Mouse (Mus musculus): ENCODE results near the gene Trub2. TPM values are rescaled to one million over a fixed set of nuclear protein-coding genes. Genes with fewer than 3 reads are reported as not detected.

Gene Trub2
- total RNA-seq, 2 experiments from 2014 or later = 48.2 to 51.1 TPM

DNA sequence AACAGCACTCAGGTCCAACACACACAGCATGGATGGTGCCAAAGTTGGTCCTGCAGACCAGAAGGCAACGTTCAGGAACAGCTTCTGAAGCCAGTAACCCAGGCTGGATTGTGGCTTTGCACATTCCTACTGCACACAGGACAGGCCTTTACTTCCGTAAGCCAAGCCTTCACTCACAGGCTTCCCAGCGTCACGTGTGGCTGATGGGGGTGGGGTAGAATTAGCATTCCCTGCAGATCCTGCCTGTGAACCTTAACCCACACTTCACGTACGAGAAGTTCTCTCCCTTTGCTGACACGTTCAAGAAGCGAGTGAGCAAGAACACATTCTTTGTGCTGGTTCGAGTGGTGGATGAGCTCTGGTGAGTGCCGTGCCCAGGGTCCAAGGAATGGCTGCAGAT is 55.7 kb downstream of the Trub2 start:
- intact Hi-C loops (cut with DNase I) = no loop called here
- no peak for DNase-seq

DNA sequence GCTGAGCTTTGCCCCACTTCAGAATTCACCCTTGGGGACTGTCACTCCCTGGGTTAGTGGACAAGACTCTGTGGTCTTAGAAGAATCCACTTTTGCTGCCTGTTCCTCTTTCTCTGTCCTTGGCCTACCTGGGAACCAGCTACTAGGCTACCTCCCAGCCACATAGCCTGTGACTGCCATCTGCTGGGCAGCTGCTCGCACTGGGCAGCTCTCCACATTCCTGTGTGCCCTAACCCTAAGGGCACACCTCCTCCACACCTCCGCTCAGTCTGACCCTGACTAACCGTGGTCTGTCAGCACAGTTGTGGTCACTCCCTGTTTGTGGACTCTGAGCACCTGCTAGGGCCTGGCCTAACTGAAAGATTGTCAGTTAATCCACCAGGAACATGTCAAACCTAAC is 56.8 kb downstream of the Trub2 start:
- DNase-seq = no peak
- intact Hi-C loops (cut with DNase I) = no loop called here

DNA sequence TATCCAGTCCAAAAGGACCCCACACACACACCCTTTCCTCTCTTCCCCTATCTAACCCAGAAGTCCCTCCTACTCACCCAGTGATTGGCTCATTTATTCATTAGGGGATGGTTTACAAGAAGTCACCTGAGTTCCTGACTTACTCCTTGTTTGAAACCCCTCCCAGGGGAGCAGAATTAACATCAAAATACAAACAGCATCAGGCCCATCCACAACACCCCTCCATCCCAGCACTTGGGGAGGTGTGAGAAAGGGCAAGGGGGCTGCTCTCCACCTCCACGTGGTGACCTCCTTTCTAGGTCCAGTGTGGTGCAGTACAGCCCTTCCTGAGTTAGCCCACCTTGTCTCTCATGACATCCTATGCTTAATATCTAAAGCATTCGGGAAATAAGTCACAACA is 58.8 kb downstream of the Trub2 start:
- intact Hi-C loops (cut with DNase I) = no loop called here
- no peak for DNase-seq

DNA sequence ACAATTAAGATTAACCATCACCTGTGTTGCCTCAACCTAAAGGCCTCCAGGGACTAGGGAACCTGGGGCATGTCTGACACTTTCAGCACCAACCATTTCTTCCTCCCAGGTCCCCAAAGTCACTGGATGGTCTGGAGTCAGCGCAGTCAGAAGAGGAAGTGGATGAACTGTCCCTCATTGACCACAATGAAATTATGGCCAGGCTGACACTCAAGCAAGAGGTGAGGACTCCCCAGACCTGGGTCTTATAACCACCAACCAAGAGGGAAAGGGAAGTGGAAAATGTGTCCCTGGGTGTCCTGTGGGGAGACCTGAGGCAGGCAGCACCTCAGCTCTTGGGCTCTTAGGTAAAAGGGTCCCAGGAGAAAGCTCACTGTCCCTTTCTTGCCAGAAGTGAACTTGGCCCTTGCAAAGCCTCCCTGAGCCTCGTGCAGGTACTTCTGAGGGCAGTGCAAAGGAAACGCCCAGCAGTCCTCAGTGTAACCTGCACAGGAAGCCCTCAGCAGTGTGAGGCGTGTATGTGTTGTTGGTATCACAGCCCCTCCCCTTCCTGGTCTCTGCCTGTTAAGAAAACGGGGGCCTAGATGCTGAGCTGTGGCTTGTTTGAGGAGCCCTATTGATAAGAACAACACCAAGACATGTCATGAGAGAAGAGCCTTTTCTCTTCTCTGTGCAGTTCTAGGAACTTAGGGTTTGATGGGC is 63.5 kb downstream of the Trub2 start:
- DNase-seq = no peak
- intact Hi-C loops (cut with DNase I) = no loop called here

DNA sequence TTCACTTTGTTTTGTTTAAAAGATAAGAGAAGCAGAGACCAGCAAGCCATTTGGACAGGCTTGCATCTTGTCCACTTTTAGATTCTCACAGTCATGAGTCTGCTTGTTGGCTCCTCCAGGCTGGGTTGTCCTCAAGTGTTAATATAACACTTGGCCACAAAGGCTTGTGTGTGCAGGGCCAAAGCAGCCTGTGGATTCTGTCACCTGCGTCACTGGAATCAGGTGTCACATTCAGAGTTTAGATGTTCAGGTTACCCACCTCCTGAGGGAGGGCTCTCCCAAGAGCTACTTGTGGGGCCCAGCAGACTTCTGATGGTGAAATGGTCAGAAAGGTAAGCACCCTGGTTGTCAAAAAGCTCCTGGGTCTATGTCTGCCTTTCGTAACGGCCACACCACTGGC is 65.2 kb downstream of the Trub2 start:
- intact Hi-C loops (cut with DNase I) = no loop called here
- no peak for DNase-seq

DNA sequence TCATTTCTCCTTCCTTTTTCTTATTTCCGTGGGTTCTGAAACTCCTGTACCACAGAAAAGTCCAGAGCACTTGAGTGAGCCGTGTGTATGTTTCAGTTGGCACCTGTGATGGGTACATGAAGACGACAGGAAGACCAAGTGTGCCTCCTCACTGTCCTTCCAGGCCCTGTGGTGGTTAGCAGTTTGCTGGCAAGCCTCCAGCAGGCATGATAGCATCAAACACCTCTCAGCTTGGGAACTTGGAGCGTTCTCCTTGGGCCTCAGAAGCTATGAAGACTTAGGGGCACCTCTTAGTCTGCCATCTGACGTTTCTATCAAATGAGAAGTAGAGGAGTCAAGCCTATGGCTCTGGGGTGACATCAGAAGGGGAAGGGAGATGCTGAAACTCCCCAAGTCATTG is 69.7 kb downstream of the Trub2 start:
- intact Hi-C loops (cut with DNase I) = no loop called here
- no peak for DNase-seq

DNA sequence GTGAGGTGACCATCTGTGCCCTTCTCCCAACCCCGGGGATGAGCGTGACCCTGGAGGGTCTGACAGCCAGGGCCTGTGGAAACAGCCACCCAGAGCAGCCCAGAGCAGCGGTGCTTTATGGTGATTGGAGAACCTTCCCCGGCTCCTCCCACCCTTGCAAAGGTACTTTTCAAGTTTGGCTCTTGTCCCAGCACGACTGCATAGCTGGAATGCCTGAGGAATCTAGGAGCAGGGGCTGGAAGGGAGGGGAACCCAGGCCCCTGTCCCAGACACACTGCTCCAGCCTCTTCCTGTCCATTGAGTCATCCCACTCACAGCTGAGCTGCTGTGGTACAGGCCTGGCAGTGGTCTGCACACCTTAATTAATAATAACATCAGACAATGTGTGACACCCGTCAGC is 71.6 kb downstream of the Trub2 start:
- intact Hi-C loops (cut with DNase I) = no loop called here
- DNase-seq = no peak

DNA sequence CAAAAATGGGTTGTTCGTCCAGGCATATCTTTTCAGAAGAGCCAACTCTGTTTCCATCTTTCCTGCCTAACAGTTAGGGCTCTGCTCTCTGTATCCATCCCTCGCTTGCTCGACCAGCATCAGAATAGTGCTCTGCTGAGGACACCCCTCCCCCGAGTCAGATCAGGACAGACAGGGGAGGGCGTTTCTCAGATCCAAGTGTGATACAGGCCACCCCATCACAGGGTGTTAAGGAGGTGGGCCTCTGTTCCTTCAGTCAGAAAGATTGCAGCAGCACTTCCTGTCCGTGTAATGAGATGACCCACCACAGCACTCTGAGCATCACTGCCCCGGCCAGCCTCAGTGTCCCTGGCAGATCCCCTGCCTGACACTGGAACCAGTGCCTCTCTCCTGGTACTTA is 72.2 kb downstream of the Trub2 start:
- intact Hi-C loops (cut with DNase I) = no loop called here
- no peak for DNase-seq

DNA sequence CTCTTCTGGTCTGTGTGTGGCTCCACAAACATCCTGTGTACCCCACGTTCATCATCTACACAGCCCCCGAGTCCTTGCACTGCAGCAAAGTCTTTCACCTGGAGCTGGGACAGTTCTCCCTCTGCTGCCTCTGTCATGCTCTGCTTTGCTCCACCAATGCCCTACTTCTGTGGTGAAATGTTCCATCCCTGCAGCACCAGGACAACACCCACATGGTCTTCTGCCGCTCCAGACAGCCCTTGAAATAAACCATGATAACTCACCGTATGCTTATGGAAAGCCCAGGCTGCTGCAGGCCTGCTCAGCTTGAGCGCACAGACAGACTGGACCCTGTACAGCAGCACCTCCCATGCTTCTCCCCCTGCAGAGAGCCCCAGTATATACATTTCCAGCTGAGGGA is 74.2 kb downstream of the Trub2 start:
- intact Hi-C loops (cut with DNase I) = no loop called here
- DNase-seq = no peak

DNA sequence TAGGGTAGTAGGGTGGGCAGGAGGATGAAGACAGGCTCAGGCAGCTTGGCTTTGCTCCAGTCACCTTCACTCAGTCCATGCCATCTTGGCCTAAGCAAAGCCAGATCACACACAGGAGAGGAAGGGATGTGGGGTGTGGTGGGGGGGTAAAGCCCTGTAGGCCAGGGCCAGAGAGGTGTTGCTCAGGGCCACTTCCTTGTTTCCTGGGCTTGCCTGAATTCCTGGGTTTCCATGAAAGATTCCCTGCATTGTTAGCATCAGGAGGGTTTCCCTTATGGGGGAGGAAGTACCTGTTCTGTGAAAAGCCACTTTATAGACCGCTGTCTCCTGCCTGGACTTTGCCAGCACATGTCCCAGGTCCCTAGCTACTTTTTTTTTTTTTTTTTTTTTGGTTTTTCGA is 74.8 kb downstream of the Trub2 start:
- intact Hi-C loops (cut with DNase I) = no loop called here
- DNase-seq = no peak

DNA sequence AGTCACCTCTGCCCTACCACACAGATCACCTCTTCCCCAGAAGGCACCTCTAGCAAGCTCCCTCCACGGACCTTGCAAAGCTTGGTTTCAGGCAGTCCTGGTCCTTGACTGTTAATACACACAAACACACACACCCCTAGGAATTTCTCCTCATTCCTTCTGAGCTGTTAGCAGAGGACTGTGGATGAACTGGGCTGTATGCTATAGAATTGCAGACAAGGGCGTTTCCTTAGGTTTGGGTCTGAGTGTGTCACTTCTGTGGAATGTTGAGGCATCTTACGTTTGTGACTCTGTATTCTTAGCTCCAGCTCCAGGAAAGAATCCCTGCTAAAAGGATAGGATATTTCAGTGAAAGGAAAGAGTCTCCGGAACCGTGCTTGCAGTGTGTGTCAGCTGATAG is 76.4 kb downstream of the Trub2 start:
- intact Hi-C loops (cut with DNase I) = no loop called here

More for the DNA sequence above, 76.4 kb downstream of the Trub2 start:
- DNase-seq = no peak

Other genes starting within 250 kb of the Trub2 start
- gene Rapgef1, start 168.8 kb downstream of the Trub2 start, total RNA-seq (2021) = 100 to 1,000 TPM; 149 to 155 TPM
- gene Gm13420, start 36.8 kb downstream of the Trub2 start, total RNA-seq (2021) = 1 to 10 TPM; 1.2 to 1.7 TPM
- not detected for gene Gm13547, start 29.2 kb downstream of the Trub2 start, total RNA-seq (2021)
- gene Coq4, start 1.0 kb downstream of the Trub2 start, total RNA-seq (2021) = 10 to 100 TPM; 32.7 to 38.4 TPM
- 10 to 100 TPM; 80.4 to 86.7 TPM for gene Slc27a4, start 14.1 kb upstream of the Trub2 start, total RNA-seq (2021)
- gene Urm1, start 31.6 kb upstream of the Trub2 start, total RNA-seq (2021) = 10 to 100 TPM; 46.1 to 51.1 TPM
- 10 to 100 TPM; 17.5 to 19.0 TPM for gene Cercam, start 80.7 kb upstream of the Trub2 start, total RNA-seq (2021)
- 100 to 1,000 TPM; 119 TPM for gene Odf2, start 100.7 kb upstream of the Trub2 start, total RNA-seq (2021)
- gene Gle1, start 146.9 kb upstream of the Trub2 start, total RNA-seq (2021) = 10 to 100 TPM; 57.2 to 59.2 TPM
- gene Sptan1, start 177.1 kb upstream of the Trub2 start, total RNA-seq (2021) = 100 to 1,000 TPM; 880 to 916 TPM

Measured in left cerebral cortex, postnatal 4 days (tissue).